Mouse (Mus musculus): ENCODE results near the gene Jak2.

Gene Jak2

DNA sequence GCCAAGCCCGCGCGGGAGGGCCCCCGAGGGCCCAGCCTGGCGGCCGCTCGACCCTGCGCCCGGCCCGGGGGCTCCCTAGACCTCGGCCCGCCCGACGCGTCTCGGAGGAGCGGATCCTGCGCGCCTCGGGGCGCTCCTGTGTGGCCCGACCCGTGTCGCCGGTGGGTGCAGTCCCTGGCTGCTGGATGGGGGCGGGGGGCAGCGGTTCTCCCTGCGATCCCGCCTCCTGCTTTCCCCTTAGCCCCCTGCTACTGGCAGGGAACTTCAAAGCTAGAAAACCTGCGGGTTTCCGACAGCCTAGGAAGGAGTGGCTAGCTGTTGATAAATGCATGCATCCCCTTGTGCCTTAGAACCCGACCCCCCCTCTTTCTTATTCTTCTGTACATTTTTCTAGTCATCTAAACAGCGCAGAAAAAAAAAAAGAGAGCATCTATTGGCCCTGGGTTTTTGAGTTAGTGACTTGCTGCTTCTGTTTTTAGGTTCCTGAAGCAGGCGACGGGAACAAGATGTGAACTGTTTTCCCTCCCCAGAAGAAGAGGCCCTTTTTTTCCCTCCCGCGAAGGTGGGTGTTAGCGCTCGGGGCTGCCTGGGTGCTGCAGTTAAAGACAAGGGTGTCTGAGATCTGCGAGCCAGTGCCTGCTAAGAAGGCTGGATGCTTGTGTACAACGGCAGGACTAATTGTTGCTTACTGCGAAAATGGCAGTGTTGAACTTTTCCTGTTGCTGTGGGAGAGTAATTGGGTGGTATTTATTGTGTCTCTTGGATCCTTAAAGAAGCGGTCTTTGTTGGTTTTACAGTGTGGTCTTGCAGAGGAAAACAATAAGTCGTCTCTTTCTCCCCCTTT is 552 bp downstream of the Jak2 start:
- ATAC-seq (ENCODE audit: insufficient number of reproducible peaks, low FRiP score, low TSS enrichment) = no peak; the same call in 1 of the 2 replicates

DNA sequence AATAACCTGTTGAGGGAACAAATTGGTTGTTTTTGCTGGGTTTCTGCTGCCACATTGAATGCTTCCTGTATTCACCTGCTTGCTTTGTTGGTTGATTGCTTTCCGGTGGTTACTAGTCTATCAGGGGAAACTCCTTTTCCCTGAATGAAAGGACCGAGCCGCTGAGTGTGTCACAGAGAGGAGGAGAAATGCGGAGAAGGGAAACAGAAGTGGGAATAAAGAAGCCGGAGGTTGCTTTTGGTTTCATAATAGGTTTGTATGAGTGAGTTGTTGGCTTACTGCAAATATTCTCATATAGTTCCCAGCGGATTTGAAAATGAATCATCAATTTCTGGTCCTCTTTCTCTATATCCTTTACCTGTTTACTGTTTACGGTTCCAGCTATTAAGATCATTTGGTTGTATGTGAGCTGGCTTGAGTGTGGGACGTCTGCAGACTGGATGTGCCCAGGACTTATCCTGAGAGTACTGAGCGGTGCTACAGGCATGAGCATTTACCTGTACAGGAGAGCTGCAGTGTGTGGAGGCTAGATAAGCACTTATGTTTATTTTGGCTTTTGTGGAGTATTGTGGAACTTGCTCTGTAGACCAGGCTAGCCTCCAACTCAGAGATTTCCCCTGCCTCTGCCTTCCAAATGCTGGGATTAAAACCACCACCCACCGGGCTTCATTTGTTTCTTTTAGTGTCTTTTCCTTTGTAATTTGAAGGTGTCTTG is 1.4 kb downstream of the Jak2 start:
- ATAC-seq (ENCODE audit: insufficient number of reproducible peaks, low FRiP score, low TSS enrichment) = no peak

DNA sequence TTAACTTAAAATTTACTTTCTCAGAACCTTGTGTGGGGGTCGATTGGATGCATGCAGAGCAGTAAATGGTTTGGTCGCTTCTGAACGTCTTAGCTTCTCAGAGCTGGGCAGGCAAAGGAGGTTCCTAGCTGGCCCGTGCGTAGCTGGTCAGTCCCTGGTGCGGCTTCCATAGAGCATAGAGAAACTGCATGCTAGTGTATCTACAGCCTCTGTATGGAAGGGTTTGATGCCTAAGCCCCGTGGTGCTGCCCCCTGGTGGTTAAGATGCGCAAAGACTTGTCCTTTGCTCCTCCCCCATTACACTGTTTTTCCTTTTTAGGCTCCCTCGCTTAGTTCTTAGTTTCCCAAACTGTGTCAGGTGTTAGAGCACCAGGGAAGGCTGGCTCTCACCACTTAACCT is 2.1 kb downstream of the Jak2 start:
- peak; percentile 76 for ATAC-seq (ENCODE audit: insufficient number of reproducible peaks, low FRiP score, low TSS enrichment)

DNA sequence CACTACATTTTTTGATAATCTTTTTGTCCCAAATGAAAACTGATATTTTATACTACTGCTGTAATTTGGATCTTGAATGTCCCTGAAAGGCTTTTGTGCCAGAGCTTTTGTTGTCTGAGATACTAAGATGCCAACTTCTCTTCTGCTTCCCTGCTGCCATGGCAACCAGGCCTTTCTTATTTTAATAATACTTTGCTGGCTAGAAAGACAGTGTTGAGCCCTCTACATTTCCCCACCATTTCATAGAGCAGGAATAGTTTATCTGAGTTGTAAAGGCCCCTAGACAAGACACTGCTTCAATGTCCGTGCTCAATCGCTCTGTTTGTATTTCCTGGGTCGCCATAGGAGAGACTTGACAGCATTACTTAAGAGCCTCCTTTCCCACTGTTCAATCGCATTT is 3.0 kb downstream of the Jak2 start:
- no peak for ATAC-seq (ENCODE audit: insufficient number of reproducible peaks, low FRiP score, low TSS enrichment)

DNA sequence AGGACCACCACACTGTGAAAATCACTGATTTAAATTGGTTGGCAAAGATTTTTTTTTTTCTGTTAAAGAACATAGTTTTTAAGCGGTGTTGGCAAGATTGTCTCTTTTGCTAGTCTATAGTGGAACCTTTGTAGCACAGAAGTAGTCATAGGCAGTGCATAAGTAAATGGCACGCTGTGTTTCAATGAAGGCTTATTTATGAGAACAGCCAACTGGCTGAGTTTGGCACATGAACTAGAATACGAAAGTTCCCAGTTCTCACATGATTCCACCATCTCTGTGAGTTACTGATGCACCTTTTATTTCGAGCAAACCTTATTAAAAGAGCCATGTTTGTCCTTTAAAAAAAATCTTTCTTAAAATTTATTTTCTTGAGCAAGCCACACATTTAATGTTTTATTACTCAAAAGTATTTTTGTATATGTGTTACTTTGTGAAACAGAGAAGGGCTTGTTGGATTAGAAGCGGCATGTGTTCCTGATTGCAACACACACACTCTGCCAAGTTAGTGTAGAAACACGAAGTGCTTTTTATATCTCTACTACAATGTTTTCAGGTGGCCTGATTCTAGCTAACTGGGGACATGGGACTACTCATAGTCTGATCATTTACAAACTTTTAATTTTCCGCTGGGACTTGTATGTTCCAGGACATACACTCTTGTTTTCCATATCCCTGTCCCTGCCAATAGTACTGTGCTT is 3.8 kb downstream of the Jak2 start:
- no peak for ATAC-seq (ENCODE audit: insufficient number of reproducible peaks, low FRiP score, low TSS enrichment)

DNA sequence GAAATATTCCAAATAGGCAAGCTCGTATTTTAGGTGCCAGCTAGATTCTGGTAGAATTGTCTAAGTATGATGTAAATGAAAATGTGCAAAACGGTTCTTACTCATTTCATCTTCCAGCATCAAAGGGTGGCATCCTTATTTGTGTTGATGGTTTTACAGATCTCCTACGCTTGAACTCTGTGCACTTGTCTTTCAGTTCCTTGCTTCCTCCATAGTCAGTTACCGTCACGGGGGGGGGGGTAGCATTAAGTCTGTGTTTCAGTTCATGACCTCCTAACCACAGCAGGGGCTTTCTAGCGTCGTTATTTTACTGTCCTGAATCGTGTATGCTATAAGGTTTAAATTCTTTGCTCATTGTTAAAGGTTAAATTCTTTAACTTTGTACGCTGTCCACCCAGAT is 10.0 kb downstream of the Jak2 start:
- no peak for ATAC-seq (ENCODE audit: insufficient number of reproducible peaks, low FRiP score, low TSS enrichment)

DNA sequence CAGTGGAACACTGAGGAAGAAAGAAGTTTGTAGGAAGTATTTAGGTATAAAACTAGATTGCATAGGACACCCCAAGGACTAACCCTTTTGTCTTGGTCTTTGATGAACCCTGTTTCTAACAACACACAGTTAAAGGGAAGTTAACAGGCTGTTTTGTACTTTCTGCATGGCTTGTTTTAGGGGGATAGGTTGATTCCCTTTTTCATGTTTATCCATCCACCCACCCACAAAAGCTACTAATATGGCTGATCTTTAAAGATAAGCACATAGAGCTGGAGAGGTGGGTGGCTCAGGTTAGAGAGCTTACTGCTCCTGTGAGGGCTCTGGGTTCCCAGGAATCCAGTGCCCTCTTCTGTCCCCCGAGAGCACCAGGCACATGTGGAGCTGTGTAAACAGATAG is 11.9 kb downstream of the Jak2 start:
- no peak for ATAC-seq (ENCODE audit: insufficient number of reproducible peaks, low FRiP score, low TSS enrichment)

DNA sequence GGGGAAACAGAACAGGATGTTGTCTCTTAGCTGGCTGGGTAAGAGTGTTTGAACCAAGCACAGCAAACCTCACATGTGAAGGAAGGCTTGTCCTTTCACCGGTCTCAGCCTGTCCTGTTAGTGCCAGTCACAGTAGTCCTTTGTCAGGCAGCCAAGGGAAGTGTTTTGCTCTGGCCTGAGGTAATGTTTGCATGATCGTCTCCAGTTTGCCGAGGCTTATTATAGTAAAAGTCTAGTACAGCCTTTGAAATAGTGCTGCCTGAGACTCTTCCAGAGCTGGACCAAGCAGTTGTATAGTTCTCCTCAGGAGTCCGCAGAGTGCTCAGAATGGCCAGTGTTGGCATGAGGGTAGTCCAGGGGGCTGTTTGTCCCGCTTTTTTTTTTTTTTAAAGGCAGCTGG is 13.9 kb downstream of the Jak2 start:
- ATAC-seq (ENCODE audit: insufficient number of reproducible peaks, low FRiP score, low TSS enrichment) = peak; percentile 79

DNA sequence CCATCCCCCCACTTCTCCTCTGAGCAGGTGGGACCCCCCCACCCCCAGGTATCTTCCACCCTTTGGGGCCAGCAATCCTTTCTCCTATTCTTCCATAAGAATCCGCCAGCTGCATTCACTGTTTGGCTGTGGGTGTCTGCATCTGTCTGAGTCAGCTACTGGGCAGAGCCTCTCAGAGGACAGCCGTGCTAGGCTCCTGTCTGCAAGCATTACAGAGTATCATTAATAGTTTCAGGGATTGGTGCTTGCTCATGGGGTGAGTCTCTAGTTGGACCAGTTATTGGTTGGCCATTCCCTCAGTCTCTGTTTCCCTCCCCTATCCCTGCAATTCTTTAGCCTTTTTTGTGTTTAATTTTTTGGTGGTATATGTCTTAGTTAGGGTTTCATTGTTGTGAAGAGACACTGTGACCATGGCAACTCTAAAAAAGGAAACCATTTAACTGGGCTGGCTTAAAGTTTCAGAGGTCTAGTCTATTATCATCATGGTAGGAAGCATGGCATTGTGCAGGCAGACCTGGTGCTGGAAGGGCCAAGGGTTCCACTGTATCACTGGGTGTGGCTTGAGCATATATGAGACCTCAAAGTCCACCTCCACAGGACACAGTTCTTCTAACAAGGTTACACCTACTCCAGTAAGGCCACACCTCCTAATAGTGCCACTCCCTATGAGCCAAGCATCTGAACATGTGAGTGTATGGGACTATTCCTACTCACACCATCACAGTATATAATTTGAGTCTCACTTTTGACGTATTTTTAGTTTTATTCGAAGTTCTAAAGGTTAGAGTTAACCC is 15.6 kb downstream of the Jak2 start:
- no peak for ATAC-seq (ENCODE audit: insufficient number of reproducible peaks, low FRiP score, low TSS enrichment)

DNA sequence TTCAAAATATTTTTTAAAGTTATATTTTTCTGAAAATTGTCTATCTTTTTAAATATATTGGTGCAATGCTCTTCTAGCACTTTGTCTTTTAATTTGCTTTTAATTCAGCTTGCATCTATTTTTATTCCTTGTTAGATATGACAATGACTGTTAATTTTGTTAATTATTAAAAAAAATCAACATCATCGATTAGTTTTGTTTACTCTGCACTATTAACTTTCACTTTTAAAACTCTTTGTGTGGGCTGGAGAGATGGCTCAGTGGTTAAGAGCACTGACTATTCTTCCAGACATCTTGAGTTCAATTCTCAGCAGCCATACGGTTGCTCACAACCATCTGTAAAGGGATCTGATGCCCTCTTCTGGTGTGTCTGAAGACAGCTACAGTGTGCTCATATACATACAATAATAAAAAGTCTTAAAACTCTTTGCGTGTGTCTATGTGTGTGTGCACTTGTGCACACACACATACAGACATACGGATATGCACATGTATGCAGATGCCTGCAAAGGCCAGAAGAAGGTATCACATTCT is 17.2 kb downstream of the Jak2 start:
- ATAC-seq (ENCODE audit: insufficient number of reproducible peaks, low FRiP score, low TSS enrichment) = no peak

DNA sequence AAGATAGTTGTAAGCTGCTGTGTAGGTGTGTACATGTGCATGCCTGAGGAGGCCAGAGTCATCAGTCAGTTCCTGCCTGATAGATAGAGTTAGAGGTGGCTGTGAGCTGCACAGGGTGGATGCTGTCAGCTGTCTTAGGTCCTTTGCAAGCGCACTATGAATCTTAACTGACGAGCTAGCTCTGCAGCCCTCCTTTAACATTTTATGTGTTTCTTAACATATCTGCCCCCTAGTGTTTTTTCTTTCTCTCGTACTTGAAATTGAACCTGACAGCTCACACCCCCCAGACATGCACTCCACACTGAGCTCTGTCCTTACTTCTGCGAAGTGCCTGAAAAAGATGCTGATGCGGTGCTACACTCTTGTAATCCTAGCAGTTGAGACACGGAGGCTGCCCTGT is 18.6 kb downstream of the Jak2 start:
- peak; percentile 28; the same call in 1 of the 2 replicates for ATAC-seq (ENCODE audit: insufficient number of reproducible peaks, low FRiP score, low TSS enrichment)

DNA sequence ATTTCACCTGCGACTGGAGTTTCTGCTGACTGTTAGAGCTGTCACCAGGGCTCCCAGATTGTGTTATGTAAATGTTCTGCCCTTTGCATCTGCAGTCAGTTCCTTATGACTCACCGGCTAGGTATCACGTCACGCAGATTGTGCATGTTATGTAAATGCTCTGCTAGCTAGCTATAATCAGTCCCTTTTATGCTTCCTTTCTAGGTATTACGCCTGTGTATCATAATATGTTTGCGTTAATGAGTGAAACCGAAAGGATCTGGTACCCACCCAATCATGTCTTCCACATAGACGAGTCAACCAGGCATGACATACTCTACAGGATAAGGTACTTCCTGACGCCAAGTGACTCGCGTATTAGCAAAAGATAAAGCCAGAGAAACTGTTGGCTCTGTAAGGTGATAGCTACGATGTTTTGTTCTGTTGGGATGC is 19.5 kb downstream of the Jak2 start:
- peak; percentile 94 for ATAC-seq (ENCODE audit: insufficient number of reproducible peaks, low FRiP score, low TSS enrichment)

DNA sequence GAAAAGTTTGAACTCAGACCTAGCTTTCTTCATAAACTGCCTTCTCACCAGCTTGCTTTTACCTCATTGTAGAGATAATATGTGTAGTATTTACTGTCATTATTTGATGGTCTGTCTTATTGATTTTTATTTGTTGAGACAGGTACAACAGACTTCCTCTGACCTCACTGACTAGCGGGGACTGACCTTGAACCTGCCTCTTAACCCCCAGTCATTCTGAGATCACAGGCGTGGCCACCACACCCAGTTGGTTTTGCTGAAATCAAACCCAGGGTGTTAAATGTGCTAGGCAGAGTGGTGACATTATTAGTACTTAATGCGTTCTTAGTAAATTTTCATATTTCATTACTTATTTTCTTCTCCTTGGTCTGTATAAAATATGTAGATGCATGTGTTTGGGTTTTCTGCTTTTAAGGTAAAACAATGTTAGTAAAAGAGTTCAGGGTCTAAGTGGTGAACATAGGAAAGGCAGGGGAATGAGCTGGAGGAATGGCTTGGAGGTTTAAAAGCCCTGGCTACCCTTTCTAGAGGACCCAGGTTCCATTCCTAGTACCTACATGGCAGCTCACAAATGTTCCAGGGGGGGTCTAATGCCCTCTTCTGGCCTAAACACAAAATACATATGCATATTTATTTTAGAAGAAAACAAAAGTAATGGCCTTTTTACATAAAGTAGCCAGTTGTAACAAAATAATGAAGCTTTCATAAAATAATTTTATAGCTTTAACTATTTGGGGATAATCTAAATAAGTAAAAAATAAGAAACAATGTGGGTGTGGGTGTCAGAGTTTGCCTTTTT is 20.6 kb downstream of the Jak2 start:
- ATAC-seq (ENCODE audit: insufficient number of reproducible peaks, low FRiP score, low TSS enrichment) = no peak

DNA sequence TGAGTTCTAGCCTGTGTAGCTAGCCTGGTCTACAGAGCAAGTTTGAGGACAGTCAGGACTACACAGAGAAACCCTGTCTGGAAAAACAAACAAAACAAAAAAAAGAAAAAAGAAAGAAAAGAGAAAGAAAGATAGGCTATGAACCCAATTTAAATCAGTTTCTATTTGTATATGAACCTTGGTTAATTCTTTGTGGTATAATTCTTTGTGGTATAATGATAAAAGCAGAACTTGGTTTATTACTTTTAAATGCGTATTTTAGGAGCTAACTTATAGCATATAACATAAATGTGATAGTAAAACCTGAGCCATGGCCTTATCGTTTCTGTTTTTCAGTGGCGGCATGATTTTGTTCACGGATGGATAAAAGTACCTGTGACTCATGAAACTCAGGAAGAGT is 24.8 kb downstream of the Jak2 start:
- ATAC-seq (ENCODE audit: insufficient number of reproducible peaks, low FRiP score, low TSS enrichment) = no peak

DNA sequence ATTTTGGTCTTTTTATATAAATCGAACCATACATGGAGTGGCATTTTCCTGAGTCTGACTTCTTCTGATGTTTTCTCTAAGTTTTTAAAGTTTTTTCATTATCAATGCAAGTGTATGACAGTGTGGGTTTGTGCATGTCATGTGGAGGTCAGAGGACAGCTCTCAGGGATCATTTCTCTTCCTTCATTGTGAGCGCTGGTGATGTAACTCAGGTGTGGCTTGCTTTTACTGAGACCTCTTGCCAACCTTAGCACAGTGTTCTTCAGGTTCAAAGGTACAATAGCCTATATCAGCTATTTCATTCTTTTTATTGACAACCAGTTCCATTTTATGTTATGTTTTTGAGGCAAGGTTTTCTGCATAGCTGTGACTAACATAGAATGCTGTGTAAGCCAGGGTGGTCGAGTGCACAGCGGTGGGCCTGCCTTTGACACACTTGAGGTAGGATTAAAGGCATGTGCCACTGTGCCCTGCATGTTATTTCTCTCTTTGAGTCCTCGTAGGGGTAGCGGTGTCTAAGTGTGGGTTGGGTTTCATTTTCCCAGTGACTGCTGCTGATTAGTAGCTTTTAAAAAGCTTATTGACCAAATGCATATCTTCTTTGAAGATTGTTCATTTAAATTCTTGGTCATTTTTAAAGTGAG is 27.4 kb downstream of the Jak2 start:
- ATAC-seq (ENCODE audit: insufficient number of reproducible peaks, low FRiP score, low TSS enrichment) = no peak

DNA sequence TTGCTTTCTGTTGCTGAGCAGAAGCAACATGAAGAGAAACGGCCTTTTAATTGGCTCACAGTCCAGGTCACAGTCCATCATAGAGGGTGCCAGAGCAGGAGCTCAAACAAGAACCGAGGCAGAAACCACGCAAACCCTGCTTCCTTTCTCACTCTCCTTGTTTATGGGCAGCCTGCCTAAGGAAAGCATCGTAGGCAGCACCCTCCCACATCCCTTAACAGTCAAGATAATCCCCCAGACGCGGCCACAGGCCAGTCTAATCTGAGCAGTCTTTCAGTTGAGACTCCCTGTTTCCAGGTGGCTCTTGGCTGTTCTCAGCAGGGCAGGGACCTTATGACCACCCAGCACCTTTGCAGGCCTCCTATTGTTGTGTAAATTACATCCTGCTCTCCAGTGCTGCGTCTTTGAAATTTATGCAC is 33.8 kb downstream of the Jak2 start:
- ATAC-seq (ENCODE audit: insufficient number of reproducible peaks, low FRiP score, low TSS enrichment) = no peak

DNA sequence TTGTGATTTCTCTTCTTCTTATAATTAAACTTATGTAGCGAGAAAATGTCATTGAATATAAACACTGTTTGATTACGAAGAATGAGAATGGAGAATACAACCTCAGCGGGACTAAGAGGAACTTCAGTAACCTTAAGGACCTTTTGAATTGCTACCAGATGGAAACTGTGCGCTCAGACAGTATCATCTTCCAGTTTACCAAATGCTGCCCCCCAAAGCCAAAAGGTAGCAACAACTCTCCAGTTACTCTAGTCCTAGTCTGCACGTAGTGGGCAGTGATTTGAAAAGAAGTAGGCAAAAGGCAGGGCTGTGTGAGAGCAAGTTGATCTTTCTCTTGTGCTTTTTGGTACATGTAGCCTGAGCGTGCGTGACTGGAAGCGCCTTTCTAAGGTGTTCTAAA is 36.2 kb downstream of the Jak2 start:
- no peak for ATAC-seq (ENCODE audit: insufficient number of reproducible peaks, low FRiP score, low TSS enrichment)

DNA sequence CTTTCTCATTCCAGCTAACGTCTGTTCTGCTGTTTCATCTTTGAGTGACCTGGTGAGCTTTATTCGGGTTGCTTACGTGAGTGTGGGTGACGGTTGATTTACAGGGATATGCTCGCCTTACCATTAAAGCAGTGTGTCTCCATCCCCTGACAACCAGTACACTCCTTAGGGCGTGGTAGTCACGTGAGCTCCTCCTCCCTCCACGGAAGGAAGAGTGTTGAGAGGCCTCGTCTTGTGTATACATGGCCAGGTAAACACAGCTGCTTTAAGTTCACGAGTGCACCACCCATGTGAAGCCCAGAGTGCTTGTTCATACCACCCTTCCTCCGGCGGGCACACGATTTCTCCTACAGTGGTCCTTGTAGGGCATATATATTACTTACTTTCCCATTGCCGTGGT is 39.9 kb downstream of the Jak2 start:
- ATAC-seq (ENCODE audit: insufficient number of reproducible peaks, low FRiP score, low TSS enrichment) = no peak

DNA sequence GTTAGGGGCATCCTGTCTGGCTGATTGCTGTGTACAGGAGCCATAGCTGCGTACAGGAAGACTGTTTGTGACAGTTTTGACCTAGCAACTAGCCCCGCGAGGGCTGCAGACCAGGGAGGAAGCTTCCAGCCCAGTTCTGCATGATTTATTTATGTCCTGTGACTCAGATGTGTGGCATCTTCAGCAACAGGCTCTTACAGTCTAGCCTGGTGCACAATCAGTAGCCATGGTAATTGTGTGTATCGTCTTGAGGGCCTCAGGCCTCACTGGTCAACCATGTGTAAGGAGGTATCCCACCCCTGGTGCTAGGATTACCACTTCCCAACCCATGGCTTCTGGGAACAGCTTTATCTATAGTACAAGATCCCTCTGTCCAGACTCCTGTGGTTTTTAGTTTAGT is 40.9 kb downstream of the Jak2 start:
- no peak for ATAC-seq (ENCODE audit: insufficient number of reproducible peaks, low FRiP score, low TSS enrichment)

Measured in cerebellum, adult (tissue).